ENCODE assay signal across 13 mouse cellular contexts in the genomic region with DNA sequence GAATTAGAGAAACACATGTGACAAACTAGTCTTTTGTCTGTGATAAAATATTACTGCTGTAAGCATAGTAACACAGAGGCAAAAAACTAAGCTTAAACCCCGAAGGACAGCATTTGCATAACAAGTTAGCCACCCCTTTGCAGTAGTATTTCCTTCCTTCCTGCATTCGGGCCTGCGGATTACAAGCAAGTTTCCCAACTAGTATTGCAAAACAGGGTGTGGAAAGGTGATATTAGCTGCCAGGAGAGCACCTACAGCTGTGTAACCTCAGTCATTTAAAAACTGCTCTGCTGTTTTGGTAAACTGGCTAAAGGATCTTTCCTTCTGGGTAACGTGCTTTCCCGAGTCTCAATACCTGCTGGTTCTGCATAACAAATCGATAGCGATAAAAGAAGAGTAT. TPM values are rescaled to one million over a fixed set of nuclear protein-coding genes. Genes with fewer than 3 reads are reported as not detected.
DNase-seq lines count a peak whose midpoint lies in the region; ATAC-seq and TF ChIP-seq lines count a peak whose summit lies in the region.
"Had no signal": no experiment of that assay in that cellular context is flagged by ENCODE, and none has a peak within 500 bp of the region (broad histone marks: within the 10 kb centered on the region; RNA-seq: fewer than 3 reads in every experiment).

No protein-coding gene starts in this region.

- TF ChIP-seq CTCF in small intestine, adult 2 months (IDR thresholded peaks at IDR 0.05; ENCODE audit: extremely low read depth, insufficient read length, insufficient replicate concordance, low read depth, low read length): no peak
- no peak for TF ChIP-seq CTCF in layer of hippocampus, adult 2 months (conservative IDR thresholded peaks at IDR 0.05)

- no peak overlapping the region for H3K4me3 ChIP-seq in embryonic facial prominence, embryonic 13.5 days
- no peak overlapping the region for H3K4me3 ChIP-seq in embryonic facial prominence, embryonic 10.5 days
- H3K4me3 ChIP-seq in limb, embryonic 15.5 days: no peak overlapping the region
- H3K4me3 ChIP-seq in limb, embryonic 10.5 days: no peak overlapping the region
- peak overlapping the region; percentile 5 for H3K4me3 ChIP-seq in liver, embryonic 15.5 days (replicated peaks)
- H3K4me3 ChIP-seq in small intestine, adult 2 months (ENCODE audit: low read depth, low read length): no peak overlapping the region
- no peak overlapping the region for H3K4me3 ChIP-seq in layer of hippocampus, adult 2 months
- H3K4me3 ChIP-seq: hindbrain, embryonic 12.5 days had no signal

- 68% methylated on average over 7 of the region's 7 CpGs for WGBS in embryonic facial prominence, embryonic 13.5 days
- 68% methylated on average over 7 of the region's 7 CpGs for WGBS in embryonic facial prominence, embryonic 10.5 days
- 63% methylated on average over 7 of the region's 7 CpGs for WGBS in limb, embryonic 15.5 days
- WGBS in limb, embryonic 10.5 days: 69% methylated on average over 7 of the region's 7 CpGs
- 39% methylated on average over 7 of the region's 7 CpGs for WGBS in liver, embryonic 15.5 days (ENCODE audit: insufficient replicate concordance)
- WGBS in small intestine, adult 2 months: 28% methylated on average over 7 of the region's 7 CpGs

- no peak overlapping the region for H3K9ac ChIP-seq in embryonic facial prominence, embryonic 13.5 days
- no peak overlapping the region for H3K9ac ChIP-seq in limb, embryonic 15.5 days
- no peak overlapping the region for H3K9ac ChIP-seq in liver, embryonic 15.5 days
- H3K9ac ChIP-seq: hindbrain, embryonic 12.5 days had no signal

- no peak for TF ChIP-seq POLR2A in small intestine, adult 2 months (IDR thresholded peaks at IDR 0.05; ENCODE audit: low read depth, low read length)

- ATAC-seq in embryonic facial prominence, embryonic 13.5 days (ENCODE audit: insufficient number of reproducible peaks, insufficient read depth, low FRiP score, low TSS enrichment, low read depth): no peak
- no peak for ATAC-seq in limb, embryonic 15.5 days (ENCODE audit: insufficient number of reproducible peaks, low FRiP score, low TSS enrichment, low read depth)
- no peak for ATAC-seq in liver, embryonic 15.5 days (ENCODE audit: insufficient read depth)

- no peaks in the 10 kb centered on the region for H3K27me3 ChIP-seq in embryonic facial prominence, embryonic 13.5 days
- H3K27me3 ChIP-seq in embryonic facial prominence, embryonic 10.5 days (replicated peaks; ENCODE audit: low read depth, poor library complexity, severe bottlenecking): no peaks in the 10 kb centered on the region
- H3K27me3 ChIP-seq in limb, embryonic 15.5 days: no peaks in the 10 kb centered on the region
- H3K27me3 ChIP-seq in limb, embryonic 10.5 days (ENCODE audit: low read depth, poor library complexity, severe bottlenecking): no peaks in the 10 kb centered on the region
- no peaks in the 10 kb centered on the region for H3K27me3 ChIP-seq in liver, embryonic 15.5 days
- no peaks in the 10 kb centered on the region for H3K27me3 ChIP-seq in small intestine, adult 2 months (ENCODE audit: control insufficient read depth, insufficient read depth, low read length)
- H3K27me3 ChIP-seq: hindbrain, embryonic 12.5 days had no signal

- H3K4me1 ChIP-seq in embryonic facial prominence, embryonic 13.5 days: peaks cover 33% of the 10 kb centered on the region
- peaks cover 27% of the 10 kb centered on the region for H3K4me1 ChIP-seq in embryonic facial prominence, embryonic 10.5 days
- peaks cover 20% of the 10 kb centered on the region; the same call in 1 of the 2 replicates for H3K4me1 ChIP-seq in limb, embryonic 15.5 days
- H3K4me1 ChIP-seq in limb, embryonic 10.5 days: peaks cover 14% of the 10 kb centered on the region
- H3K4me1 ChIP-seq in liver, embryonic 15.5 days (replicated peaks): peaks cover 77% of the 10 kb centered on the region
- H3K4me1 ChIP-seq in small intestine, adult 2 months (ENCODE audit: control insufficient read depth, insufficient read depth, insufficient read length, low read length): peaks cover 14% of the 10 kb centered on the region; the same call in 1 of the 2 replicates

- 0 out of 2 replicates have a peak overlapping the region, but pooled peaks have one; percentile 28 for H3K27ac ChIP-seq in embryonic facial prominence, embryonic 13.5 days
- no peak overlapping the region for H3K27ac ChIP-seq in embryonic facial prominence, embryonic 10.5 days (replicated peaks)
- H3K27ac ChIP-seq in limb, embryonic 15.5 days: 0 out of 2 replicates have a peak overlapping the region, but pooled peaks have one; percentile 1
- no peak overlapping the region for H3K27ac ChIP-seq in limb, embryonic 10.5 days
- peak overlapping the region; percentile 56 for H3K27ac ChIP-seq in liver, embryonic 15.5 days (replicated peaks)
- peak overlapping the region; percentile 3; the same call in 1 of the 2 replicates for H3K27ac ChIP-seq in small intestine, adult 2 months (ENCODE audit: insufficient read depth, low read depth, low read length)
- H3K27ac ChIP-seq in layer of hippocampus, adult 2 months: no peak overlapping the region
- H3K27ac ChIP-seq: hindbrain, embryonic 12.5 days had no signal

- H3K36me3 ChIP-seq in embryonic facial prominence, embryonic 13.5 days: no peaks in the 10 kb centered on the region
- H3K36me3 ChIP-seq in embryonic facial prominence, embryonic 10.5 days (replicated peaks): no peaks in the 10 kb centered on the region
- no peaks in the 10 kb centered on the region for H3K36me3 ChIP-seq in limb, embryonic 15.5 days
- no peaks in the 10 kb centered on the region for H3K36me3 ChIP-seq in limb, embryonic 10.5 days
- peaks cover 31% of the 10 kb centered on the region for H3K36me3 ChIP-seq in liver, embryonic 15.5 days (replicated peaks)
- no peaks in the 10 kb centered on the region for H3K36me3 ChIP-seq in small intestine, adult 2 months (ENCODE audit: control insufficient read depth, insufficient read depth, low read length)
- H3K36me3 ChIP-seq: hindbrain, embryonic 12.5 days had no signal

- H3K9me3 ChIP-seq in embryonic facial prominence, embryonic 13.5 days: no peaks in the 10 kb centered on the region
- H3K9me3 ChIP-seq in embryonic facial prominence, embryonic 10.5 days: no peaks in the 10 kb centered on the region
- no peaks in the 10 kb centered on the region for H3K9me3 ChIP-seq in limb, embryonic 15.5 days
- H3K9me3 ChIP-seq in limb, embryonic 10.5 days (replicated peaks): no peaks in the 10 kb centered on the region
- no peaks in the 10 kb centered on the region for H3K9me3 ChIP-seq in liver, embryonic 15.5 days (replicated peaks)
- H3K9me3 ChIP-seq: hindbrain, embryonic 12.5 days had no signal

- H3K4me2 ChIP-seq in embryonic facial prominence, embryonic 13.5 days: no peak overlapping the region
- H3K4me2 ChIP-seq in limb, embryonic 15.5 days: no peak overlapping the region
- peak overlapping the region; percentile 45 for H3K4me2 ChIP-seq in liver, embryonic 15.5 days
- H3K4me2 ChIP-seq: hindbrain, embryonic 12.5 days had no signal

- DNase-seq in embryonic facial prominence, embryonic 10.5 days (ENCODE audit: low spot score): no peak
- no peak for DNase-seq in limb, embryonic 10.5 days (ENCODE audit: low spot score)
- DNase-seq in layer of hippocampus, adult 2 months (ENCODE audit: low spot score in 2 of 2): no peak
- DNase-seq in c-Kit-positive CD71-positive TER-119-positive erythroid progenitor cells, embryonic 14.5 days (ENCODE audit: low spot score): no peak
- DNase-seq: cerebellum, adult 8-10 months; thymus, adult 2 months had no signal

RNA-seq across cellular contexts. Expression of a gene that starts 4.1 kb away (rescaled TPM):
- 11.6 and 13.8 TPM in 2 replicates for polyA plus RNA-seq in embryonic facial prominence, embryonic 13.5 days (2015; fragmentation: Nextera tagmentation; extraction: Ambion mirVana)
- 9.9 TPM in 2 replicates for polyA plus RNA-seq in embryonic facial prominence, embryonic 10.5 days (2016; fragmentation: Nextera tagmentation; extraction: Ambion mirVana)
- polyA plus RNA-seq in limb, embryonic 15.5 days (2015; fragmentation: Nextera tagmentation; extraction: Ambion mirVana): 10.4 and 10.8 TPM in 2 replicates
- polyA plus RNA-seq in limb, embryonic 10.5 days (2016; fragmentation: Nextera tagmentation; extraction: Ambion mirVana): 8.7 and 10.6 TPM in 2 replicates
- polyA plus RNA-seq in liver, embryonic 15.5 days (2015; fragmentation: Nextera tagmentation; extraction: Ambion mirVana): 15.3 and 17.7 TPM in 2 replicates
- 27.2 and 55.2 TPM in 2 replicates for polyA plus RNA-seq in small intestine, adult 2 months (2012; rRNA removed)
- 100 to 1,000 TPM; 128 to 134 TPM for total RNA-seq in layer of hippocampus, adult 2 months (2021)

RNA-seq across cellular contexts. Expression of a gene that starts 22.0 kb away (rescaled TPM):
- polyA plus RNA-seq in embryonic facial prominence, embryonic 13.5 days (2015; fragmentation: Nextera tagmentation; extraction: Ambion mirVana): 30.9 and 32.9 TPM in 2 replicates
- polyA plus RNA-seq in embryonic facial prominence, embryonic 10.5 days (2016; fragmentation: Nextera tagmentation; extraction: Ambion mirVana): 36.4 and 41.5 TPM in 2 replicates
- polyA plus RNA-seq in limb, embryonic 15.5 days (2015; fragmentation: Nextera tagmentation; extraction: Ambion mirVana): 23.2 and 24.6 TPM in 2 replicates
- 37.9 and 42.1 TPM in 2 replicates for polyA plus RNA-seq in limb, embryonic 10.5 days (2016; fragmentation: Nextera tagmentation; extraction: Ambion mirVana)
- 29.7 and 31.9 TPM in 2 replicates for polyA plus RNA-seq in liver, embryonic 15.5 days (2015; fragmentation: Nextera tagmentation; extraction: Ambion mirVana)
- 5.2 and 5.3 TPM in 2 replicates for polyA plus RNA-seq in small intestine, adult 2 months (2012; rRNA removed)
- 1 to 10 TPM; 9.8 to 10.0 TPM for total RNA-seq in layer of hippocampus, adult 2 months (2021)

RNA-seq across cellular contexts. Expression of a gene that starts 22.1 kb away (rescaled TPM):
- 19.6 and 22.2 TPM in 2 replicates for polyA plus RNA-seq in embryonic facial prominence, embryonic 13.5 days (2015; fragmentation: Nextera tagmentation; extraction: Ambion mirVana)
- polyA plus RNA-seq in embryonic facial prominence, embryonic 10.5 days (2016; fragmentation: Nextera tagmentation; extraction: Ambion mirVana): 20.4 and 22.7 TPM in 2 replicates
- 21.7 and 23.4 TPM in 2 replicates for polyA plus RNA-seq in limb, embryonic 15.5 days (2015; fragmentation: Nextera tagmentation; extraction: Ambion mirVana)
- 21.4 and 23.6 TPM in 2 replicates for polyA plus RNA-seq in limb, embryonic 10.5 days (2016; fragmentation: Nextera tagmentation; extraction: Ambion mirVana)
- polyA plus RNA-seq in liver, embryonic 15.5 days (2015; fragmentation: Nextera tagmentation; extraction: Ambion mirVana): 13.0 and 15.4 TPM in 2 replicates
- polyA plus RNA-seq in small intestine, adult 2 months (2012; rRNA removed): 3.8 and 9.4 TPM in 2 replicates
- 10 to 100 TPM; 12.7 to 13.3 TPM for total RNA-seq in layer of hippocampus, adult 2 months (2021)

RNA-seq across cellular contexts. Expression of a gene that starts 22.1 kb away (rescaled TPM):
- 0.24 and 0.91 TPM in 2 replicates for polyA plus RNA-seq in embryonic facial prominence, embryonic 13.5 days (2015; fragmentation: Nextera tagmentation; extraction: Ambion mirVana)
- polyA plus RNA-seq in embryonic facial prominence, embryonic 10.5 days (2016; fragmentation: Nextera tagmentation; extraction: Ambion mirVana): 0.16 TPM in 1 of 2 replicates, not detected in the other
- polyA plus RNA-seq in limb, embryonic 15.5 days (2015; fragmentation: Nextera tagmentation; extraction: Ambion mirVana): 0.64 and 0.73 TPM in 2 replicates
- polyA plus RNA-seq in limb, embryonic 10.5 days (2016; fragmentation: Nextera tagmentation; extraction: Ambion mirVana): 0.18 and 0.26 TPM in 2 replicates
- polyA plus RNA-seq in liver, embryonic 15.5 days (2015; fragmentation: Nextera tagmentation; extraction: Ambion mirVana): 1.1 and 1.2 TPM in 2 replicates
- polyA plus RNA-seq in small intestine, adult 2 months (2012; rRNA removed): not detected in 2 replicates
- under 1 TPM; 0.27 to 0.31 TPM for total RNA-seq in layer of hippocampus, adult 2 months (2021)
- total RNA-seq: monocyte, adult 5-6 weeks had no signal

RNA-seq across cellular contexts. Expression of a gene that starts 45.2 kb away (rescaled TPM):
- 0.37 and 0.56 TPM in 2 replicates for polyA plus RNA-seq in embryonic facial prominence, embryonic 13.5 days (2015; fragmentation: Nextera tagmentation; extraction: Ambion mirVana)
- 0.24 and 0.42 TPM in 2 replicates for polyA plus RNA-seq in embryonic facial prominence, embryonic 10.5 days (2016; fragmentation: Nextera tagmentation; extraction: Ambion mirVana)
- 0.46 and 0.87 TPM in 2 replicates for polyA plus RNA-seq in limb, embryonic 15.5 days (2015; fragmentation: Nextera tagmentation; extraction: Ambion mirVana)
- polyA plus RNA-seq in limb, embryonic 10.5 days (2016; fragmentation: Nextera tagmentation; extraction: Ambion mirVana): 0.11 and 0.15 TPM in 2 replicates
- 1.5 TPM in 2 replicates for polyA plus RNA-seq in liver, embryonic 15.5 days (2015; fragmentation: Nextera tagmentation; extraction: Ambion mirVana)
- polyA plus RNA-seq in small intestine, adult 2 months (2012; rRNA removed): 0.66 and 23.5 TPM in 2 replicates
- total RNA-seq in layer of hippocampus, adult 2 months (2021): 1 to 10 TPM; 1.5 to 2.0 TPM
- polyA plus RNA-seq: hindbrain, embryonic 12.5 days; kidney, embryonic 14.5 days had no signal

Comparison
In these comparisons a context has a peak if more than half of its experiments do, and no peak if none do; other contexts are left out.
1. H3K27ac ChIP-seq: peak in embryonic facial prominence, embryonic 13.5 days (single experiment), limb, embryonic 15.5 days (single experiment), liver, embryonic 15.5 days (single experiment) and small intestine, adult 2 months (single experiment); none in embryonic facial prominence, embryonic 10.5 days (single experiment), limb, embryonic 10.5 days (single experiment) and layer of hippocampus, adult 2 months (single experiment).